Mouse (Mus musculus): ENCODE data around the gene Spag6.
A peak's percentile ranks its signal among the peaks of the same experiment; 100 is the strongest.

Gene Spag6

GRCm38 (mm10) chr2:18731718-18732117, 37.9 kb downstream of the Spag6 start:
- no peak for DNase-seq (ENCODE audit: low read depth, low spot score)

GRCm38 (mm10) chr2:18734394-18735127, 40.7 kb downstream of the Spag6 start:
- peak; percentile 11 for DNase-seq (ENCODE audit: low read depth, low spot score)

DNA sequence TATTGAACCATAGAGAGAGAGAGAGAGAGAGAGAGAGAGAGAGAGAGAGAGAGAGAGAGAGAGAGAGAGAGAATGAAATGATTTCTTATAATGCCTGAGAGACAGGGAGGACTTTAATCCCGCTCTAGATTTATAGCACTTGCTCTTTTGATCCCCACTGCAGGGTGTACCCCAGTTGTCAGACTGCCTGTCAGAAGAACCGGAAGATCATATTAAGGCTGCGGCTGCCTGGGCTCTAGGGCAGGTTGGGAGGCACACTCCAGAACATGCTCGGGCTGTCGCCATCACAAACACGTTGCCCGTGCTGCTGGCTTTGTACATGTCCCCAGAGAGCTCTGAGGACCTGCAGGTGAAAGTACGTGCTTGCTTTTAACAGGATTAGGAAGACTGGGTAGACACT, 43.2 kb downstream of the Spag6 start:
- no peak for DNase-seq (ENCODE audit: low read depth, low spot score)

- DNase-seq (ENCODE audit: low read depth, low spot score): no peak
Measured at GRCm38 (mm10) chr2:18739216-18739615, 45.4 kb downstream of the Spag6 start.

DNA sequence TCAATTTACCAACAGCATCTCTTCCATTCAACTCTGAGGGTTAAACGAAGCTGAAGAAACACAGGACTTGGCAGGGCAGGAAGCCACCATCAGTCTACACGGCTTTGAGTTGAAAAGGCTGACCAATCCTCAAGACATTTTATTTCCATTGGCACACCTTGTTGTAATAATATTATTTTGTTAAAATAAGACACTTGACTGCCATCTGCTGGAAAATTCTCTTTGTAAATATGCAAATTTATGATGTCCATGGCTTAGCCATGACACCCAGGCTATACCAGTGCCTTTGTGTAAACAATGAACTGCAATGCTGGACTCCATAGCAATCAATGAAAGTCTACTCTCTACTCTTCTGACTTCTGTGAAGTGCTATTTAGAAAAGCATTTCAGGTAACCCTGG, 62.3 kb downstream of the Spag6 start:
- DNase-seq (ENCODE audit: low read depth, low spot score): peak; percentile 48

DNA sequence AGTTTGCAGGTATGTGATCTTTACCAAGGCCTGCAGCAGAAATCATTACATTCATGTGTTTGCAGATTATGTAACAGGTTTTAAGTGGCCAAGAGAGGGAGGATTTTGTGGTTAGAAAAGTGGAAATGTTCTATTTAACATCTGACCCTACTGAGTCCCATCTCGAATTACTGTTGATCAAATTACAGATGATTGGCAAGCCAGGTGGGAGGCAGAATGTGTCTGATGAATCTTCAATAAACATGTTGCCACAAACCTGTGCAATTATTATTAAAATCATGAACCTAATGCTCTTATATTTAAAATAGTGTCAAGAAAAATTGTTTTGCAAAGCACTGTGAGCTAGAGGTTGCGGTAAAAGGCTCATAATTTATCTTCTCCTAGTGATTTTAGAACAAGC, 71.0 kb downstream of the Spag6 start:
- DNase-seq (ENCODE audit: low read depth, low spot score): peak; percentile 16

DNA sequence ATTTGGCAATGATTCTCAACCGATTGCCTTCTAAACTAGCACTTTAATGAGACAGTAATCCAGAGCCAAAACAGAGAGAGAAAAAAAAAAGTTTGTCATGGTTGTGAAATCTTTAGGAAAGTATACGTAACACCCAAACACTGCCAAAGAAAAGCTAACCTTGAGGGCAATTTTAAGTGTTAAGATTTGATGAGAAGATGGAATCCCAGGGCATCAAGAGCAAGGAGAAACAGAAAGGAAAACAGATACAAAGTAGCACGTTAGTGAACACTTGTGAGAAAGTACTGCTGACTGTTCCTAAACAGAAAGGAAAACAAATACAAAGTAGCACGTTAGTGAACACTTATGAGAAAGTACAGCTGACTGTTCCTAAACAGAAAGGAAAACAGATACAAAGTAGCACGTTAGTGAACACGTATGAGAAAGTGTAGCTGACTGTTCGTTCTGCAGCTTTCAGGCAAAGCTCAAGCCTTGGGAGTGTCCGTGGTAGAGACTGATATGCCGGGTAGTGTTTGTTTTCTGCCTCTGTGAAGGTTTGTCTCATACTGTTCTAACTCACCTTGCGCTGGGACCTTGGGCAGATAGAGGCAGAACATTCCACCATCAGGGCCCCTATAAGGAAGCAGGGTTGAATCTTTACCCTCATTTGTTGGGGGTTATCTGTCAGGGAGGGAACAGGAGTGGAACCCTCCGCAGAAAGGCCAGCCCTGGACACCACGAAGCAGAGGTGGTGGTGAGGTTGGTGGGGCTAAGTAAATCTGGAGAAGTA, 71.8 kb downstream of the Spag6 start:
- DNase-seq (ENCODE audit: low read depth, low spot score): peak; percentile 60

- DNase-seq (ENCODE audit: low read depth, low spot score): no peak
Measured at GRCm38 (mm10) chr2:18766441-18766820, 72.6 kb downstream of the Spag6 start.

DNA sequence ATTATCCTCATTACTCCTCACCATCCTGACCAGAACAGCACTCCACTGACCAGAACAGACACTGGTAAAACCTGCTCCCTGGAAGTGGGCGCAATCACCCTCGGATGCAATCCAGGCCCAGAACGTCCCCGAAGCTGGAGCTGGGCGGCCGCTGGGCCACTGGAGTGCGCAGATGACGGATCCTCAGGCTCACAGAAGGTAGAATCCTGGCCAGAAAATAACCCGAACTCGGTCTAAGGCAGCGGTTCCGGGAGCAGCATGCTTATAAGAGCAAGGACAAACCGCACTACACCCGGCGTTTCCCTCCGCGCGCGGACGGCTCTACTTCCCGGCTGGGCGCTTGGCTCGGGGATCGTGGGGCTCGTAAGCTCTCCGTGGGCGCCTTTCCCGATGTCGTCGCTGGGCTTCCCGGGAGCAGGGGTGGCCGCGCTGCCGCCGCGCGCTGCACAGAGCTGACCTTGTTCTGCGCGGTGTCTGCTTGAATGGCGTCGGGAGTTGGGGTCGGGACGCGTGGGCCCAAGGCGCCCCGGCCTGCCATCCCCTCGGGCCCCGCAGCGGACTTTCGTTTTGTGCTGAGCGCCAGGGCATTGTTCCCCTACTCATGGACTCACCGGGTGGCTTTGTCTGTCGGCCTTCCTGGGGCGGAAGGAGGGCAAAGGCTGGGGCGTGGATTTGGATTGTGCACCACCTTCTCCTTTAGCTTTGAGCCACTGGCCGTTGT, 73.1 kb downstream of the Spag6 start:
- DNase-seq (ENCODE audit: low read depth, low spot score): peak; percentile 75

GRCm38 (mm10) chr2:18768414-18768813, 74.6 kb downstream of the Spag6 start:
- DNase-seq (ENCODE audit: low read depth, low spot score): no peak

- no peak for DNase-seq (ENCODE audit: low read depth, low spot score)
Measured at GRCm38 (mm10) chr2:18772413-18772812, 78.6 kb downstream of the Spag6 start.

DNA sequence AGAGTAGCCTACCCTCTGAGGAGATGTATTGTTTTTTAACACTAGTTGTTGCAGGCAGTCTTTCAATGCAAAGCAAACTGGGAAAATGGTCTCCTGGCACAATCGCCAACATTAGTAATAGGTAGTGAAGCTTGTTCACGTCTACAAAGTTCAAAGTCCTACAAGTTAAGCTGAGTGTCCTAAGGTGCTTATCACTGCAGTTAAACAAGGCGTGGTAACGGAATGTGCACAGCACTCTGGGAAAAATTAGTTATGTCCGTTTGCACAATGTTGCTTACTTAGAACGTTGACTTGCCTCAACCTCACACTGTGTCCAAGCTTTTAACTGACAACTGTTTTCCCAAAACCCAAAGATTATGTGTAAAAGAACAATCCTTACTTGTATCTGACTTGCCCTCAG, 80.5 kb downstream of the Spag6 start:
- DNase-seq (ENCODE audit: low read depth, low spot score): no peak

GRCm38 (mm10) chr2:18778220-18778619, 84.4 kb downstream of the Spag6 start:
- DNase-seq (ENCODE audit: low read depth, low spot score): no peak

DNA sequence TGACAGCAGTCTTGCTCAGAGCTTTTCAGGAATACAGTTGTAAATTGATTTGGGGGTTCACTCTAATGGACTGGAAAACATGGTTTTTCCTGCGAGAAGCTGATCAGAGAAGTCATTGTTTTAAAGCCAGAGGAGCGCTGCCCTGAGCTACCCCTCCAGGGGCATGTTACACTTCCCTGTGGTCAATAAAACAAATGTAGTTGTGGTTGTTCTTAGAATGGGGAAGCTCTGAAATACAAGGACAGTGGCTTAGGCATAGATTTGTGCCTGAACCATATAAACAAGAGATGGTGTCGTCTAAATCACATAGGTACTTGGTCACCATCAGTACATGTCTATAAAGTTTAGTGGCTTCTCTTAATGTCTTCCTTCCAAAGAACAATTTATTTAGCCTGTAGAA, 86.0 kb downstream of the Spag6 start:
- no peak for DNase-seq (ENCODE audit: low read depth, low spot score)

GRCm38 (mm10) chr2:18781296-18781695, 87.5 kb downstream of the Spag6 start:
- DNase-seq (ENCODE audit: low read depth, low spot score): no peak

- DNase-seq (ENCODE audit: low read depth, low spot score): no peak
Measured at GRCm38 (mm10) chr2:18794261-18794660, 100.4 kb downstream of the Spag6 start.

- DNase-seq (ENCODE audit: low read depth, low spot score): no peak
Measured at GRCm38 (mm10) chr2:18797776-18798175, 103.9 kb downstream of the Spag6 start.

DNA sequence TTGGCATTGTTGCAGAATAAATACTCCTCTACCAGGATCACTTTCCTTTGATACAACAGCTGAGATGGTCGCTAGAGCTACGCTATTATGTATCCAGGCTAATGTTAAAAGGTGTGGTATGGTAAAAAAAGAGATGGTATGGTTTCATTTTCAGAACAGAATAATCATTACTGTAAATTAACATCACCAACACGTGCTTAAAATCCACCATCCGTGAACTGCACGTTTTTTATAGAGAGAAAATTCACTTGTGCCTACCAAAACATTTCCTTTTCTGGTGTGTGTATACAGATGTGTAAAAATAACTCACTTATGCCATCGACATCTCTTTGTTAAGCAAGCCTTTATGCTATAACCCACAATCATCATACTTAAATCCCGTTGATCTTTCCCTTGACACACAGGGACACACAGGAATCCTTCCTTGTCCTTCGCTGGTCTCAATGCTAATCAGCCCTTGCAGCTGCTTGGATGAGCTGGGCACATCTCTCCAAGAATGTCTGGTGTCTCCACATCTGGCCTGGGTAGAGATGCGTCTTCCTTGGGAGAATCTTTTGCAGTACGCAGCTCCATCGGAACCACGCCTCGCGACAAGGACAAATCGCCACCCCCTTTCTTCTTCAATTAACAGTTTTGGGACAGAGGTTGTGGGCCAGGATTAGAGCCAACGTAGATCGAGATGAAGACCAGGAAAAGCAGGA, 105.6 kb downstream of the Spag6 start:
- DNase-seq (ENCODE audit: low read depth, low spot score): no peak

Measured in A20 (cell line).